Mouse (Mus musculus) ovary, postnatal 10 days (tissue): ENCODE measurements around the gene Myom3.

ENCODE experiments used
- DNase-seq: peaks from one replicate; pipeline ENCODE4 v3.0.0; 2022; ENCODE audit warnings: low spot score

Myom3 gene

DNA sequence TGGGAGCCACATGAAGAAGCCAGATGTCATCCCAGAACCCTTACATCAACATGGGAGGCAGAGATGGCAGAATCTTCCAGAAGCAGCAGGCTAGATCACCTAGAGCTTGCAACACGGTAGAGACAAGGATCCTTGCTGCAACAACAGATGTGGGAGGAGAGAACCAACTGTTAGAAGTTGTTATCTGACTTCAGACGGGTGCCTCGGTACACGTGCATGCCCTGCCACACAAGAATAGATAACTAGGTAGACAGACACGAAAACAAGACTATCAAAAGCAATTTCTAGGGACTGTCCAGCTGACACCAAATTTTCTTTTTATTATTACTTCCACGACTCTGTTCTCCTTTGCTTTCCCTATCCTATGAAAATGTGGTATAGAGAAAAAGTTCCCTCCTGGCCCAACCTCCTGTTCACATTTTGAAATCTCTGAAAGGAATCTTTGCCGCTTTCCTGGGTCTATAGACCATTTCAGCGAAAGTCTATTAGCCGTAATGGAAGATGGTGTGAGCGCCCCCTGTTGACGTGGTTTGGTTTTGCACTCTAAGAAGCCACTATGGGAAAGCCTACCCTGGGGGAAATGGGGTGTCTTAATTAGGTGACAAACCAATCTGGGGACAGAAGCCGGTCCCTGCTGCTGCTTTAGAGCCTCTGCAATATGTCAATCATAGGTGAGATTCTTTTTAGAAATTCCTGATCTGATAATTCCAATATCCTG is 57.5 kb downstream of the Myom3 start:
- no peak for DNase-seq

DNA sequence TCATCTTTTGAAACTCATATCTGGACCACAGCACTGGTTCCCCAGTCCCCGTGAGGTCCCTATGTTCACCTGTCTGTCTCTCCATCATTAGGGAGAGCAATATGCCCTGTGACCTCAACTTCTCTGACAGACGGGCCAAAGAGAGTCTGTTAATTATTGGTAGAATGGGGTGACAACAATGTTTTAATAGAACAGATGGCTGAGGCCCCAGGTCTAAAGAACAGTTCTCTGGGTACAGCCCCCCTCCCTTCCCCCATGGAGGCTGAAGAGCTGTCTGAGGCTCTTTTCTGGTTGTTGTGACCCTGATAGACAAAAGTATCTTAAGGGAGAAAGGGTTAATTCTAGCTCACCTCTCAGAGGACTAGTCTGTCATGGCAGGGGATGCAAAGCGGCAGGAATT is 58.9 kb downstream of the Myom3 start:
- no peak for DNase-seq

DNA sequence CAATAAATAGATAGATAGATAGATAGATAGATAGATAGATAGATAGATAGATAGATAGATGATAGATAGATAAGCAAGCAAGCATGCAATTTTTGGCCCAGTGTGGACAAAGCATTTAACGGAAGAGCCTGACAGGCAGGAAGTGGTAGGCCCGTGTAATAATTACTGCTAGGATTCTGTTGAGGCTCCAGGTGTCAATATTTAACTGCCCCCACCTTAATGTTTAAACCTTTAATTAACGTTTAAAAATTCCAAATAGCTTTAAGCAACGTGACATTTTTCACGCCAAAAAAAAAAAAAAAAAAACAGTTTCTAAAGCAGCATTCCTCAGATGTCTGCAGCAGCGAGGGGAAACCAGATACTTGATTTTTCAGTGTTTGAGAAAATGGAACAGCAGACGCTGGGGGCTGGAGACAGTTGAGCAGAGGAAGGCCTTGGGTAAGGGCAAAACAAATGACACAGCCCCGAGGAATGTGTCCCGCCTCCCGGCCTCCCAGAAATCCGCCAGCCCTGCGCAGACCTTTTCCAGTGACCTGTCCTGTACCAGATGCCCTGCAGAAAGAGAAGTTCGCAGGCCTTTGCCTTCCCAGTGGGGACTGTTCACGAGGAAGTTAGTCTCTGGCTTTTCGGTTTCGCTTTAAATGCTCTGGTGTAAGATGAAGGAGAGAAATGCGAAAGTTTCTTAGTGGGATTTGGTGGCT is 60.5 kb downstream of the Myom3 start:
- no peak for DNase-seq

DNA sequence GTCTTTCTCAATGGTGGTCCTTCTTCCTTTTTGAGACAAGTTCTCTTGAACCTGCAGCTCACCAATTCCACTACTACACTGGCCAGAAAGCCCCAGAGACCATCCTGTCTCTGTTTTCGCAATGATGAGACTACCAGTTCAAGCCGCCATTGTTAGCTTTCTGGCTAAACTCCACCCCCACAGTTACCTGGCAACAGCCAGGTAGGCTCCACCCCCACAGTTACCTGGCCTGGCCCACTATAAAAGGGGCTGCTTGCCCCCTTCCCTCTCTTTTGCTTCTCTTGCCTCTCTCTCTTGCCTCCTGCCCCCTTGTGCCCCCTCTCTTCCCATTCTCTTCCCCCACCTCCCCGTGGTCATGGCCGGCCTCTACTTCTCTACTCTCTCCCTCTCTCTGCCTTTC is 62.3 kb downstream of the Myom3 start:
- DNase-seq: no peak

DNA sequence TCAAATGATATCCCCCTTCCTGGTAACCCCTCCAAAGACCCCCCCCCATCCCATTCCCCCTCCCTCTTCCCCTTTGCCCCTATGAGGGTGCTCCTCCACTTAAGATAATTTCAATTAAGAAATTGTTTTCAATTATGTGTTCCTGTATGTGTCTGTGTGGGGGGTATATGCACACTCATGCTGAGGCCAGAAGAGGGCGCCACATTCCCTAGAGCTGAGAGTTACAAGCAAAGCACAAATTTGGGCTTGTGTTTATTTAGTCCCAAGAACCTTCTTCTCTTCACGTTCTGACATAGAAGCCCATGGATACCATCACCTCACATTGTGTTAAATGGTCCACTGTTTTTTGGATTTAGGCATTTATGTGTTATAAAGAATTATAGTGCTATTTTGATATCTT is 63.8 kb downstream of the Myom3 start:
- DNase-seq: no peak

DNA sequence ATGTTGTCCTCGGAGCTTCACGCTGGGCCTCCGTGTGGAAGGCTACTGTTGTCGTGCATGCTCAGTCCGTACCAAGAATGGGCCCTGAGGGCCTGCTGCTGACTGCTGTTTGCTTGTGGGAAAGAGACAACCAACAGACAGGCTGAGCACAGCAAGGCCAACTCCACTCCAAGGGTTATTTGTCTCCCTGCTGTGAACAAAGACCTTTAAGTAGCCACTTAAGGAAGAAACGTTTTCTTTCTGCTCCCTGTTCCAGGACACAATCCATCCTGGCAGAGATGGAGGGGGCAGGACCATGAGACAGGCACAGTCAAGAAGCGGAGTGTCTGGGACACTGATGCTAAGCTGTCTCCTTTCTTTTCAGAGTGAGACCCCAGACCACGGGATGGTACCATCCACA is 64.7 kb downstream of the Myom3 start:
- DNase-seq: no peak

DNA sequence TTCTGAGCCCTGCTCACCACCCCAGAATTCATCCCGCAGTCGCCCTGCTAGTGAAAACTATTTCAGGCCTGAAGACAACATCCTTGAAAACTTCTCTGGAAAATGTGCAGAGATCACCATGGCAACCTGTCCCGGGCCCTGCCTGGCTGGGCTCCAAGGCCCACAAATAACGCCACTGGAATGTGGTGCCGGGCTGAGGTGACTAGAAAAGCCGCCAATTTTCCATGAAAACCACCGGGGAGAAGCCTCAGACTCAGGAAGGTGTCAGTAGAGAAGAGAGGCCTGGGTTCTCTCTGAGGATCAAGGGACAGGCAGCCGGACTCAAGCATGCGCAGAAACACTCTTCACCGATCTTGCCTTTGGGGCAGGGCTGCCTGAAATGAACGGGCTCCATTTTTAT is 69.0 kb downstream of the Myom3 start:
- DNase-seq: peak; percentile 49

DNA sequence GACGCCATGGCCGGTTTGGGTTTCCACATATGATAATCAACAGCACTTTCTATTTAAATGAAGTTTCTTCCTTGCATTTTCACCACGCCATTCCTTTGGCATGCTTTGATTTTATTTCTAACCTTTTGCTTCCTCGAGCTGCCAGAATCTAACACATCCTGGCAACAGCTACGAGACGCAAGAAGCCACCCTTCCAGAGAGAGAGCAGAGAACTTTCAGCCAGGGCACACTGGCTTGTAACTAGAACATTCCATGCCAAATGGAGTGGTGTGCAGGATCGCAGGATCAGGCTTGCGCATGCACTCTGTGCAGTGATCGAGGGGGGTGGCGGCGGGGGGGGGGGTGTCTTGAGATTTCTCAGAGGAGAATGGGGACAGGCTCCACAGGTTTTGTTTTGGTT is 72.6 kb downstream of the Myom3 start:
- no peak for DNase-seq

DNA sequence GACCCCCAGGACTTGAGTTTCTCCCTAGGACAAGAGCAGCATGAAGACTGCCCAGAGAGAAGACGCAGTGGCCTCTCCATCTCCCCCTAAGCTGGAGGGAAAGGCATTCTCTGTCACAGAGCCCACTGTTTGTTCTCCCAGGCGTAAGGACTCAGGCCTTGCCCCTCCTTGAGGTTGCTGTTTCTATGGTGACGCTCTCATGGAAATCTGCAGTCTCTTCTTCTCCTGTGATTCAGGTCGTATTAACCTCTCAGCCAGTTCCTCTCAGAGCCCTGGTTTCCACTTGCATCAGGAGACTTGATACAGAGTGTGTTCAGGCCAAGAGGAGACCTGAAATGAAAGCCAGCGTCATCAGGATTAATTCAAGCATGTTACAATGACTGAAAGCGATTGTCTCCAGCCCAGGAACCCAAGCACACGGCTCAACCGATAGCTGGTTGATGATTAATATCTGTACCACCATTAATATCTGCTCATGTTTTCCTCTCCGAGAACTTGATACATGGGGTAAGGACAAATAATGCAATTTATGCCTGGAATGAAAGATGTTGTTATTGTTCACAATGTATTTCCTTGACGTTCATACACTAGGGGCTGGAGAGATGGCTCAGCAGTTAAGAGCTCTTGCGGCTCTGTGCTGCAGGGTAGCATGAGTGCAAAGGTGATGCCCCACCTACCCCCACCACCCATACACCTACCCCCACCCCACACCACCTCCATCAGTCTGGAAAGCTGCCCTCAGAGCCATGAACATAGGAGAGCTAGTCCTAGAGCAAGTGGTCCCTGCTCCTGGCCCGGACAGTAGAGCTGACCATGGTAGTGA is 74.0 kb downstream of the Myom3 start:
- no peak for DNase-seq

DNA sequence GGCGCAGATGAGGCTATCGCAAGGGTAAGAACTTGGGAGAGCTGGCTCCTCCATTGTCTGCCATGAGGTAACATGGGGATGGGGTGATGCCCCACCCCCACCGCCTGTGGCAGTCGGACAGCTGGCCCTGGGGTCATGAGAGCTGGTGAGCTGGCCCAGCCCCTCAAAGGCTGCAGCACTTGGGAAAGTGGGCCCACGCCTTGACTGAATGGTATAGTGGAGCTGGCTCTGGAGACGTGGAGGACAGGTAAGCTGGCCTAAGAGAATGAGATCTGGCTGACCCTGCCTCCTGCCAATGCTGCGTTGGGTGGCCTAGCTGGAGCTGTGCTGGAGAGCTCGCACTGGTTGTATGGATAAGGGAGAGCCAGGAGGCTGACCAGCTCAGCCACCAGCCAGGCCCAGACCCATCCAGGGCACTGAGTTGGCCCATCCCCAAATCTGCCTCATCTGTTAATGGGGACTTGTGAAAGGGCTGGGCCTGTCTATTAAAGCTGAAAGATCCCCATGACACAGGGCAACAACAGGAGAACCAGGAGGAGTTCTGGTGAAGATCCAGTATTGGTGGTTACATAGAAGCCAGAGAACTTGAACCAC is 74.7 kb downstream of the Myom3 start:
- DNase-seq: no peak

DNA sequence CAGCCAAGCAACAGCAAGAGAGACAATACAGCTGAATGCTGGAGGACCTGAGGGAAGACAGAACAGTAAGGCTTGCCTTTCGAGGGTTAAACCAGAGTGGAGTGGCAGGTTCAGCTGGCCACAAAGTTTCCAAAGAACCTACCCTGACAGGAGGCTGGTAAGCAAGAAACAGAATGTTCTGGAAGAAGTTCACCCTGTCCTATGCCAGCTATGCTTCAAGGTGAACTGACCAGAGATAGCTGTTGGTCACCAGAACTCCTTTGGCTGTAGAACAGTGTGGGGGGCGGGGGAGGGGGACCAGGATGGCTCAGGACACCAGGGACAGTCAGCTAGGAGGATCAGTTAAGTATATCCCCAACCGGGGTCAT is 79.4 kb downstream of the Myom3 start:
- DNase-seq: no peak

DNA sequence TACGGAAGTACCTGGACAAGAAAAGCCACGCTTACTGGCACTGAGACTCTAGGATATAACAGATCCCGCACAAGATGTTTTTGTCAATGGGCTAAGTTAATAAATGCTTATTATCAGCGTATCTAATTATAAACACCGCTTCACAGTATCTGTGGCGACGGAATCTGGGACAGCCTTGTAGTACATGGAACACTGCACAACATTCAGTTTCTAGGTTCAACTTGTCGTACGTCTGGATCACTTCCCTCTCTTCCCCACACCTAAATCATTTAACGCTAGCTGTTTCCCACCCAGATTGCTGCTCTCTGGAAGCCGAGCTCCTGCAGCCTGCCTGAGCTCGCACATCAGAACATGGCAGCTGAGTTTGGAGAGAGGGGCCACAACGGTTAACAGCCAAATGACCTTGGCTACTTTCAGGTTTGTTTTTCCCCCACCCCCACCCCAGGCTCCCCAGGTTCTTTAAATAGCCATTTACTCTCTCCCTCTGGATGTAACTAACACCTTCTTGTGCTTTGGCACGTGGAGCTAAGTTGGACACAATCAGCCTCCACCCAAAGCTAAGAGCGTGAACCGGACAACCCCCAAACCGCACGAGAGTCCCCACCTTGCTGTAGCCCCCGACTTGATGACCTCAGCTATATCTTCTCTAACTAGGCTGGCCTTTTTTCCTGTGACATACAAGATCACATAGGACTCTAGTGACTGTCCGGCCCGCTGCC is 79.9 kb downstream of the Myom3 start:
- no peak for DNase-seq

DNA sequence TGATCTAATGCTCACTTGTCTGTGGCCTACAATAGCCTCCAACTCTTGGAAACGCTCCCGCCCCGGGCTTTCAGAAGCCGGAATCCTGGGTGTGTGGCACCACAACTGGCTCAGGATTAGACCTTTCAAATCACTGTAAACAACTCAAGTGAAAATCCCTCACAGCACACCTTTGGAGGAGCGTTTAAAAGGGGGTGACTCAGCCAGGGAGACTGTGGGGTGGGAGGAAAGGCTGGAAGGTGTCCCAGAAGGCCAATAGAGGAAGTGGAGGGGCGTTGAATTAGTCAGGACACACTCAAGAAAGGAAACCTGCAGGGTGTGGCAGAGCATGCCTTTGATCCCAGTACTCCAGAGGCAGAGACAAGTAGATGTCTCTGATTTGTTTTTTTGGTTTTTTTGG is 84.9 kb downstream of the Myom3 start:
- no peak for DNase-seq

DNA sequence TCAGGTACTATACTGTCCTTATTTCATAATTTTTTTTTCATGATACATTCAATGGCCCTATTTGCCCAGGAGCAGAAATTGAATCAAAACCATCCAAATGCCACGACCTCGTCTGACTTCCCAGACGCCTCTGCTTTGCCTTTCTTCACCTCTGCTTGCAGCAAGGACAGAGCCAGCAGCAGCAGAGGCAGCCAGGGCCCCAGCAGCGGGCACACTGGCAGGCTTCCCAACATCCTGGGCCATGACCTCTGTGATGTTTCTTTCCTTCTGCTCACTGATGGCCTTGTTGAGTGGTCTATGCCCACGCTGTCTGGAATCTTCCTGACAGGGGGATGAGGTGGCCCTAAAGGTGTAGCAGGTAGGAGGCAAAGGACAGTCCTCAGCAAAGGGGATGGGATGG is 88.1 kb downstream of the Myom3 start:
- no peak for DNase-seq

DNA sequence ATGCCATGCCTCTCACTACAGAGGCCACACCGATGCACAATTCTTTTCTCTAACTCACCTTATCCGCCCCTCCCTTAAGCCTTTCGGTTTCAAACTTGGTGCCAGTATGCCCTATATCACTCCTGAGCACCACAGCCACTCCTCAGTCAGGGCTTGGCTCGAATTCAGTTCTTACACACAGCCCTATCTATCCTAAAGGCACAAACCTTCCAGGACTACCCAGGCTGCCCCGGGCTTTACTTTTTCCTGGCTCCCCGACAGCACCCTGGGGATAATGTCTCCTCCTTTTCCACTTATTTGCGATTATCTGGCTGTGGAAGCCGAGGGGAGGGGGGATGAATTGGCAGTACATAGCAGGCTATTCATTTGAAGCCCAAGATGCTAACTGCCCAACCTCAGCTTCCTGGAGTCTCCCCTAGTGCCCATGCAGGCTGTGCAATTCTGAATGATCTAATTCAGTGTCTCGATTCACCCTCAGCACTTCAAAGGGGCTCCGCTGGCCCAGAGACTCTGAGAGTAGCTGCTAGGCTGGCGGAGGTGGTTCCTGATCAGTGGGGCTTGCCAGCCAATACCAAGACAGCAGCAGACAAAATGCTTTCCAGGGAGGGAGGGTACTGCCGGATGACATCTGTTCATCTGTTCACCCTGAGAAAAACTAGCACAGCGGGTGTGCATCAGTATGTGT is 91.0 kb downstream of the Myom3 start:
- DNase-seq: no peak

DNA sequence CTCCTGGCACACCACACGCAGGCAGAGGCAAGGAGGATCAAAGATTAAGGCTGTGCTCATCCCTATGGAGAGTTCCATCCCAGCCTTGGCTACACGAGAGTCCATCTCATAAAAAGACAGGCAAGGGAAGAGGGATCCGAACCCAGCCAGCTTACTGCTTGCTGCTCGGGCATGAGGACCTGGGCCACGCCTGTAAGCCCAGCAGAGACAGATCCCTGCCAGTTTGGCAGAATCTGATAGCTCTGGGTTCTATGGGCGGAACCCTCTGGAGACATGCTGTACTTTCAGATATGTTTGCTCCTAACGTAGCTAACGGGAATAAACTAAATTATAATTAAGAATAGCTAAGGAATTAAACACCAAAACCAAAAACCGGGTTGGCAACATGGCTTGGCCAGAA is 92.4 kb downstream of the Myom3 start:
- DNase-seq: no peak

DNA sequence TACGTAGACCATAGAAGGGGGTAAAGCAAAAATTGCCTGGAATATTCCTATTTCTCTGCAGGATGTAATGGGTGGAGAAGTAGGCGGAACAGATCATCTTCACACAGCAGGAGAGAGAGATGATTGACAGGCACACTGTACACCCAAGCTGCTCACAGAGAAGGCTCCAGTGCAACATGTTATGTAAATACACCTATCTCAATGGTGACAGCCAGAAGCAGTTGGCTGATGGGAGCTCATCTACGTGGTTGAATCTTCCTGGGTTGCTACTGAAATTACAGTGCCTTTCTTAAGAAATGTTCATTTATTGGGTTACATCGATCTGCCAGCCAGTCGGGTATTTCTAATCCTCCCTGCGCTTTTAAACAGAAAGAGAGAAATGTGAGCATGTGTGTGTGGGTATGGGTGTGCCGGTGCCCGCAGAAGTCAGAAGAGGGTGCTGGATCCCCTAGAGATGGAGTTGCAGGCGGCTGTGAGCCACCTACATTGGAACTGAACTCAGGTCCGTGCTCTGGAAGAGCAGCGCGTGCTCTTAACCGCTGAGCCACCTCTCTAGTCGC is 94.6 kb downstream of the Myom3 start:
- no peak for DNase-seq

DNA sequence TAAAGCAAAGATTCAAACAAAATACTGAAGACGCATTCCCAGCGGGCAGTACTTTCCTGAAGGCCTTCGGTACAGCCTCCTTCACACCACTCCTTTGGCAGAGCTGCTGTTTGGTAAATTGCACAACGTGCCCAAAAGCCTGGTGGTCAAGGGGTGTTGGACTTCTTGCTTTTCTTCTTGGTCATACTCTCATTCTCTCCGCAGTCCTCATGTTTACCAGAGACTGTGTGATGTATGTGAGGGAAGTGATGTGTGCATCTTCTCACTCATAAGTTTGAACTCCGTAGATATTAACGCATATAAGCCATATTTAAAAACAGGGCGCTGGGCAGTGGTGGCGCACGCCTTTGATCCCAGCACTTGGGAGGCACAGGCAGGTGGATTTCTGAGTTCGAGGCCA is 95.1 kb downstream of the Myom3 start:
- DNase-seq: no peak

DNA sequence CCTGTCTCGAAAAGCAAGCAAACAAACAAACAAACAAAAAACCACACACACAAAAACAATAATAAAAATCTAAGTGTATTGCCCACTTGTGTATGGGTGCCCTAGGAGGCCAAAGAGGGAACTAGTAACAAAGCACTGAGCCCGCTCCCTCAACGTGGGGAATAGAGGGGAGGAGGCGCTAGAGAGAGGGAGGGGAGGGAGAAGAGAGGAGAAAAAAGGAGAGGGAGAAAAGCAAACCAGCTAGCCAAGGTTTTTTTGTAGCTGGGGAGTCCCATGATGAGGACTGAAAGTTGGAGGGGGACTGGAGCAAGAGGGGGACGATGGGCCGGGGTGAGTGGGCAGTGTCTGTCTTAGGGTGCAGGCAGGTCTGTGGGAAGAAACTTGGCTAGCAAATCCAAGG is 95.6 kb downstream of the Myom3 start:
- no peak for DNase-seq

DNA sequence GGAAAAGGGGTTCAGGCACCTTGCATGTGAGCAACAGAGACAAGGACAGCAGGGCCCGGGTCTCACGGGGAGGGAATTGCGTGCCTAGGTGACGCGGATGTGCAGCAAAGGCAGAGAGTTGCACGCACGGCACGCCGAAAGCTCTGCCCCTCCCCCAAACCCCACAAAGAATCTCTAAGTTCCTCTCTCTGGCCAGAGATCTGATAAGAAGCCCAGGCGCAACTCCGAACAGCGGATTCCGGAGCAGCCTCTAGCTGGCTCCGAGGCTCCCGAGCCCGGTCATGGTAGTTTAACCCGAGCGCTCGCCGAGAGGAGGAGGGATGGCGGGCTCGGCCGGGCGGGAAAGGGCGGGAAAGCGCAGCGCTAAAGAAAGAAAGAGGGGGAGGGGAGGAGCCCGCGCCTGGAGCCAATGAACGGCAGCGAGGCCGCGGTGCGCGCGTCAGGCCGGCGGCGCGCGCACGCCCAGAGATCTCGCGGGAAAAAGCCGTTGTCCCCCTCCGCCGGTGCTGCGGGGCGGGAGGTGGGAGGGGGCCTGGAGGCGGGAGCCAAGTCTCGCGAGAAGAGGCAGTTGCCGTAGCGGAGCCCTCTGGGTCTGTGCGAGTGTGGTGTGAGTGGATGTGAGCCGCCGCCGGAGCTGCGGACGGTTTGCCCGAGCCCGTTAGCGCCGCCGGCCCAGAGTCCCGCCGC is 96.2 kb downstream of the Myom3 start, which contains the start of gene Srsf10:
Gene Srsf10, plus strand, starts transcription at position 212 of the 687 bp plus-strand sequence.
- peak; percentile 83 for DNase-seq
